Mouse (Mus musculus) cerebellum, adult 2 months (tissue): Measurements from ENCODE around the gene Tcf7l2.

Source experiments
- CTCF ChIP-seq: fragments of 200-500 bp; IDR thresholded peaks from 2 replicates; pipeline ENCODE4 v1.5.1; 2011; ENCODE audit warnings: low read depth, mild to moderate bottlenecking, control low read depth, low read length, moderate library complexity, borderline replicate concordance; ENCODE audit not compliant: insufficient read depth
- POLR2A ChIP-seq: fragments of 200-500 bp; IDR thresholded peaks from 2 replicates; pipeline ENCODE4 v1.6.1; 2011; ENCODE audit warnings: low read length, control low read depth, borderline replicate concordance; ENCODE audit not compliant: insufficient read depth

- TF ChIP-seq CTCF: no peak
- TF ChIP-seq POLR2A: no peak
Observed at GRCm38 (mm10) chr19:55743001-55743556, 1.5 kb downstream of the Tcf7l2 start.
